Mouse (Mus musculus): ENCODE measurements around the gene Arhgef19. TPM values are rescaled to one million over a fixed set of nuclear protein-coding genes. Genes with fewer than 3 reads are reported as not detected.

Gene Arhgef19
- polyA plus RNA-seq, 1 experiment from 2014 or later: 3.2 TPM

DNA sequence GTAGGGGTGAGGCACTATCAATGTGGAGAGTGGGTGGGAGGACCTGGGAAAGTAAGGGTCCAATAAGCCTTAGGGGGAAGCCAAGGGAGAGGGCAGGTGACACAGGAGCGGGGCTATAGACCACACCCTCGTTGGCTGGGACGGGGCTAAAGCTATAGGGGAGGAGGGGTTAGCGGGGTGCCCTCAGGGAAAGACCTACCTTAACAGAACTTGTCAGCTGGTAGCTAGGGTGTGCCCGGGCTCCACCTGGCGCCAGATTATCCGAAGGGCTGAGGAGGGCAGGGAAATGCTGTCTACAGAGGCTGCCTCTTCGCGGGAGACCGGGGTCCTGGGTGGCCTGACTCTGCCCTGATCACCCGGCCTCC, 9.3 kb downstream of the Arhgef19 start:
- 8% methylated on average over 11 of the region's 11 CpGs for WGBS
- H3K27me3 ChIP-seq: peaks cover 67% of the 10 kb centered on the region
- ATAC-seq (replicated peaks; ENCODE audit: insufficient number of reproducible peaks, insufficient read depth, low FRiP score, low read depth): peak; percentile 7; the same call in 1 of the 2 replicates

DNA sequence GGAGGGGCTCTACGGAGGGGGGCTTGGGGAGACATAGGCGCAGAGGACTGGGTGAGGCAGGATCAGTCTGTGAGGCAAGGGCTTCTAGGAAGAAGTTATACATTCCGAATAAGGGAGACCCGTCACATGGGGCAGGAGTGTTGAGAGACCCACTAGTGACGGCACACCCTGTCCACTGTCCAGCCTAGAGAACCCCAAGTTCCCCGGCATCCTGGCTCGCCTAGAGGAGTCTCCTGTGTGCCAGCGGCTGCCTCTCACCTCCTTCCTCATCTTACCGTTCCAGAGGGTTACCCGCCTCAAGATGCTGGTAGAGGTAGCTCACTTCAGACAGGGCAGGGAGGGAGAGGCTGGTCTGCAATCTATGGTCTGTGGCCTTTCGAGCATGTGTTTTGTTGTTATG, 10.1 kb downstream of the Arhgef19 start:
- H3K4me1 ChIP-seq (replicated peaks): peaks cover 51% of the 10 kb centered on the region
- H3K27ac ChIP-seq: no peak overlapping the region
- WGBS: 75% methylated on average over 11 of the region's 11 CpGs
- peaks cover 59% of the 10 kb centered on the region for H3K27me3 ChIP-seq
- H3K4me2 ChIP-seq: no peak overlapping the region
- H3K4me3 ChIP-seq: no peak overlapping the region
- no peaks in the 10 kb centered on the region for H3K9me3 ChIP-seq (replicated peaks)
- no peak for ATAC-seq (replicated peaks; ENCODE audit: insufficient number of reproducible peaks, insufficient read depth, low FRiP score, low read depth)
- no peak overlapping the region for H3K9ac ChIP-seq
- no peaks in the 10 kb centered on the region for H3K36me3 ChIP-seq

More for the DNA sequence above, 9.3 kb downstream of the Arhgef19 start:
- Histone ChIP-seq H3K36me3 (no peaks in the 10 kb centered on the region), H3K9me3 (replicated peaks) (no peaks in the 10 kb centered on the region), H3K4me3 (peak overlapping the region; percentile 55), H3K4me2 (peak overlapping the region; percentile 89), H3K4me1 (replicated peaks) (peaks cover 47% of the 10 kb centered on the region), H3K9ac (no peak overlapping the region), H3K27ac (no peak overlapping the region)

DNA sequence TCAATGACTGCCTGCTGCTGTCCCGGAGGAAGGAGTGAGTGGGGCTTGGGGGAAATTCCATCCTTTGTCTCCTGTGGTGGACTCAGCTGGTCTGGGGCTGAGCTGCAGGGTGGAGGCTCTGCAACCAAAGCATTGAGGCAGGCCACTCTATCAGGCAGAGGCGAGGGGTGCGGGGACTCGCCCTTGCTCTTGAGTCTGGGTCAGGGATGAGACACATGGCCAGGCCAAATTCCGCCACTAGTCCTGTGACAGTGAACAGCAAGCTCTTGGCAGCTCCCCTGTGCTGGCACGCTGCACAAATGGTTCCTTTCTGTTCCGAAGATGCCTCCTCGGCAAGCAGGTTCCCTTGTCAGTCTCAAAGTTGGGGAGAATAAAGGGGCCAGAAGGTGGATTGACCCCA, 11.8 kb downstream of the Arhgef19 start:
- Histone ChIP-seq H3K36me3 (no peaks in the 10 kb centered on the region), H3K27ac (no peak overlapping the region), H3K4me1 (replicated peaks) (peaks cover 36% of the 10 kb centered on the region), H3K27me3 (peaks cover 51% of the 10 kb centered on the region), H3K4me3 (no peak overlapping the region), H3K9me3 (replicated peaks) (no peaks in the 10 kb centered on the region), H3K4me2 (no peak overlapping the region), H3K9ac (no peak overlapping the region)
- WGBS: 62% methylated on average over 8 of the region's 8 CpGs
- no peak for ATAC-seq (replicated peaks; ENCODE audit: insufficient number of reproducible peaks, insufficient read depth, low FRiP score, low read depth)

DNA sequence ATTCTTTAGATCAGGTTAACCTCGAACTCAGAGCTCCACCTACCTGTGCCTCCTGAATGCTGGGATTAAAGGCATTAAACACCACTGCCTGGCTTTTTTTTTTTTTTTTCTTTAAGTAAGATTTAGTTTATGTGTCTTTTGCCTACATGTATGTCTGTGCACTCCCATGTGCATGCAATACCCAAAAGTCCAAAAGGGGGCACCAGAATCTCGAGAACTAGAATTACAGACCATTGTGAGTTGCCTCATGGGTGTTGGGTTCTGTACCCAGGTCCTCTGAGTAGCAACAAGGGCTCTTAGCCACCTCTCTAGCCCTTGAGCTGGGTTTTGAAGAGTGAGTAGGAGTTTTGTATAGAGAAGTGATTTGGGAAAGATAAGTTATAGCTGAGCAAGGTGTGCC, 13.3 kb downstream of the Arhgef19 start:
- Histone ChIP-seq H3K9me3 (replicated peaks) (no peaks in the 10 kb centered on the region), H3K4me2 (no peak overlapping the region), H3K9ac (no peak overlapping the region), H3K27ac (no peak overlapping the region), H3K36me3 (no peaks in the 10 kb centered on the region), H3K4me1 (replicated peaks) (peaks cover 21% of the 10 kb centered on the region), H3K27me3 (peaks cover 40% of the 10 kb centered on the region), H3K4me3 (no peak overlapping the region)
- no peak for ATAC-seq (replicated peaks; ENCODE audit: insufficient number of reproducible peaks, insufficient read depth, low FRiP score, low read depth)
- whole genome bisulfite sequencing: 68% methylated on average over 2 of the region's 2 CpGs

DNA sequence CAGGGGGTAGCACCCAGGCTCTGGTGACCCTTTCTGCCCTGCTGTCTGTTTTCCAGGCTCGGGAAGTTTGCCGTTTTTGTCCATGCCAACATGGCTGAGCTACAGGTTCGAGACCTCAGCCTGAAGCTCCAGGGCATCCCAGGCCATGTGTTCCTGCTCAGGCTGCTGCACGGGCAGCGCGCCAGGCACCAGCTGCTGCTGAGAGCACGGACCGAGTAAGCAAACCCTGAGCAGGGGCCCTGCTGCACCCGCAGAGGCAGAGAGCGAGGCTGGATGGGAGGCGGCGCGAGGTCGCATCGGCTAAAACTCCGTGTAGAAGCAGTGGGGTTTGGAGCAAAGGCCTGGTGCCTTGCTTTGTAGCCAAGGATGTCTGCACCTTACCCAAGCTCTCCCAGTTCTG, 14.9 kb downstream of the Arhgef19 start:
- Histone ChIP-seq H3K4me3 (no peak overlapping the region), H3K27ac (no peak overlapping the region), H3K9ac (no peak overlapping the region), H3K9me3 (replicated peaks) (no peaks in the 10 kb centered on the region), H3K4me1 (replicated peaks) (0 out of 2 replicates have a peak, but pooled peaks cover 9% of the 10 kb centered on the region), H3K27me3 (peaks cover 24% of the 10 kb centered on the region), H3K36me3 (no peaks in the 10 kb centered on the region), H3K4me2 (no peak overlapping the region)
- no peak for ATAC-seq (replicated peaks; ENCODE audit: insufficient number of reproducible peaks, insufficient read depth, low FRiP score, low read depth)
- WGBS: 68% methylated on average over 16 of the region's 16 CpGs

DNA sequence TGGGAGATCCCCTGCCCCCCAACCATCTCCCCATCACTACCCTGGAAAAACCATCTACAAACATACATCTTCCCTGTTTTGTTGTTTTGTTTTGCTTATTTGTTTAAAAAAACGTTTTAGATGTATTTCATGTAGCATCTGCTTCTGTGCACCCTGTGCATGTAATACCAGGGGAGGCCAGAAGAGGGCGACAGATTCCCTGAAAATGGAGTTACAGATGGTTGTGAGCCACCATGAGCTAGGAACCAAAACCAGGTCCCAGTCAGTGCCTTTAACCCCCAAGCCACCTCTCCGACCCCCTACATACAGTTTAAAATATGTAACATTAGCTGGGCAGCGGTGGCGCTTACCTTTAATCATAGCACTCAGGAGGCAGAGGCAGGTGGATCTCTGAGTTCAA, 18.1 kb downstream of the Arhgef19 start:
- ATAC-seq (replicated peaks; ENCODE audit: insufficient number of reproducible peaks, insufficient read depth, low FRiP score, low read depth): no peak
- peaks cover 13% of the 10 kb centered on the region for H3K4me1 ChIP-seq (replicated peaks)
- H3K9ac ChIP-seq: no peak overlapping the region
- no peaks in the 10 kb centered on the region for H3K9me3 ChIP-seq (replicated peaks)
- no peaks in the 10 kb centered on the region for H3K36me3 ChIP-seq
- H3K27ac ChIP-seq: no peak overlapping the region
- H3K27me3 ChIP-seq: peaks cover 4% of the 10 kb centered on the region; the same call in 1 of the 2 replicates
- WGBS: 68% methylated on average over 5 of the region's 5 CpGs
- no peak overlapping the region for H3K4me2 ChIP-seq
- no peak overlapping the region for H3K4me3 ChIP-seq

DNA sequence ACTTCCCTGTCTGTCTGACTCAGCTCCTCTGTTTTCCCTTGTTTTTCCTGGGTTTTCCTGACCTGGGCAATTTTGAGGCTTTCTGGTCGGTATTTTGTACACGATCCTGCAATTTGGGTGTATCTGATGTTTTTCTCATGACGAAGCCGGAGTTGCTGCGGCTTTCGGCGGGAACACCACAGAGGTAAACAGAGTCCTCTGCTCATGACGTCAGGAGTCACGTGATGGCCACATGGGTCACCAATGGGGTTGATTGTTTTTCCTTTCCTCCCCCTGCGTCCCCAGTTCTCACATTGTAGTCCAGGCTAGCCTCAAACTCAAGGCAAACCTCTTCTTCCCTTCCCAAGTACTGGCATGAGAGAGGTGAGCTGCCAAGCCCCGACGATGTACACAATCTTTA, 20.1 kb downstream of the Arhgef19 start:
- WGBS: 78% methylated on average over 12 of the region's 12 CpGs
- Histone ChIP-seq H3K4me1 (replicated peaks) (peaks cover 8% of the 10 kb centered on the region), H3K9ac (no peak overlapping the region), H3K27me3 (peaks cover 4% of the 10 kb centered on the region; the same call in 1 of the 2 replicates), H3K4me3 (no peak overlapping the region), H3K9me3 (replicated peaks) (no peaks in the 10 kb centered on the region), H3K36me3 (no peaks in the 10 kb centered on the region), H3K27ac (no peak overlapping the region), H3K4me2 (peak overlapping the region; percentile 57; the same call in 1 of the 2 replicates)
- no peak for ATAC-seq (replicated peaks; ENCODE audit: insufficient number of reproducible peaks, insufficient read depth, low FRiP score, low read depth)

DNA sequence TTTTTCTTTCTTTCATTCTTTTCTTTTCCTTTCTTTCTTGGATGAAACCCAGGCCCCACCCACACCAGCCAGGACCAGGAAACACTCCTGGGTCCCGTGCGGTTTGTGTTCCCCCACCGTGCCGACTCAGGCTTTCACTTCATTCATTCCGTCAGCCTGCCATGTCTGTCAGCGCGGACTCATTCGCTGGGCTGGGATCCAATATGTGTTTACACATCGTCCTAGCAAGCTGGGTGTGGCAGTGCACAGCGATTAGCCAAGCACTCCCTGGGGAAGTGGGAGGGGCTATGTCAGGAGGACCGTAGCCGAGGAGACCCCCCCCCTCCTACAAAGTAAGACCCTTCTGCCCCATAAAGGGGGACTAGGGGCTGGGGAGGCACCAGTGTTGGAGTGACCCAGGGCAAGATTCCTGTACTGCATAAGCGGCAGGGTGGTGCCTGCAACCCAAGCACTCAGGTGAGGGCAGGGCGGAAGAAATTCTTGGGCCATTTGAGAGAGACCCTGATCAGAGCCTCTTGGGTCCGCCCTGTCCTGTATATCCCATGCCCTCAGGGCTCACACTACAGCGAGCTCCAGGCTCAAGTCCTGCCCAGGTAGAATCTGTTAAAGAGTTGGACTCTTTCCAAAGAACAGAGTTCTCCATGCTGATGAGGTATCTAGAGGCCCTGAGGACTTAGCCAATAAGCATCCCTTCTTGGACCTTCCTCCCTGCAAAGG, 20.9 kb downstream of the Arhgef19 start:
- Histone ChIP-seq H3K36me3 (no peaks in the 10 kb centered on the region), H3K27ac (no peak overlapping the region), H3K9me3 (replicated peaks) (no peaks in the 10 kb centered on the region), H3K27me3 (peaks cover 4% of the 10 kb centered on the region; the same call in 1 of the 2 replicates), H3K4me2 (peak overlapping the region; percentile 57), H3K4me1 (replicated peaks) (peaks cover 8% of the 10 kb centered on the region), H3K9ac (no peak overlapping the region), H3K4me3 (peak overlapping the region; percentile 28)
- 42% methylated on average over 16 of the region's 16 CpGs for WGBS
- ATAC-seq (replicated peaks; ENCODE audit: insufficient number of reproducible peaks, insufficient read depth, low FRiP score, low read depth): peak; percentile 28; the same call in 1 of the 2 replicates

DNA sequence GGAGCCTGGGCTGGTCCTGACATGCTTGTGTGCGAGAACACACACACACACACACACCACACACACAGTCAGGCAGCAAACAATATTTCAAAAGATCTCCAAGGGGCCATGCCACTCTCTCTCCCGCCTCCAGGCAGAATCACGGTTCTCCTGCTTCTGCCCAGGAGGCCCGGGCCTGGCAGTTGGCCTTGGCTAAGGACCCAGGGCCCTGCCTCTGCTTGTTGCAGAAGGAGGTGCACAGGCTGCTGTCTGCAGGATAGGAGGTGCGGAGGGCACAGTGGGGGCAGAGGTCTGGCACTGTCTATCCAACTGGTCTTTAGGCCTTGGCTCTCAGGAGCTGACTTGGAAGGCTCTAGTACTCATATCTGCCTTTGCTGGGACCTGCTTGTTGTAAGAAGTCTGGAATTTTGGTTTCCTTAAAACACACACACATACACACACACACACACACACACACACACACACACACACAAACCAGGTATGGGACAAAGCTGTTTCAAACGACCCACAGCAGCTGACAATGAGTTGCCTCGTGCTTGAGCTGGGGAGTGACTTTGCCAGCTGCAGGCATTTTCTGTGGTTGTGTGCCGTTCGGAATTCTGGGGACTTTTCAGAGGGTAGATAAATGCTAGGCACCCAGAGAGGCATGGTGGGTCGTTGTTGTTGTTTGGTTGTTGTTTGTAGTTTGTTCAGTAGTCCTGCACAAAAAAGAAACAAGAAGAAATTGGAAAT, 23.8 kb downstream of the Arhgef19 start:
- Histone ChIP-seq H3K9ac (no peak overlapping the region), H3K4me2 (no peak overlapping the region), H3K27me3 (no peaks in the 10 kb centered on the region), H3K36me3 (no peaks in the 10 kb centered on the region), H3K4me3 (no peak overlapping the region), H3K9me3 (replicated peaks) (no peaks in the 10 kb centered on the region), H3K27ac (no peak overlapping the region), H3K4me1 (replicated peaks) (peaks cover 10% of the 10 kb centered on the region)
- 67% methylated on average over 10 of the region's 10 CpGs for WGBS
- no peak for ATAC-seq (replicated peaks; ENCODE audit: insufficient number of reproducible peaks, insufficient read depth, low FRiP score, low read depth)

DNA sequence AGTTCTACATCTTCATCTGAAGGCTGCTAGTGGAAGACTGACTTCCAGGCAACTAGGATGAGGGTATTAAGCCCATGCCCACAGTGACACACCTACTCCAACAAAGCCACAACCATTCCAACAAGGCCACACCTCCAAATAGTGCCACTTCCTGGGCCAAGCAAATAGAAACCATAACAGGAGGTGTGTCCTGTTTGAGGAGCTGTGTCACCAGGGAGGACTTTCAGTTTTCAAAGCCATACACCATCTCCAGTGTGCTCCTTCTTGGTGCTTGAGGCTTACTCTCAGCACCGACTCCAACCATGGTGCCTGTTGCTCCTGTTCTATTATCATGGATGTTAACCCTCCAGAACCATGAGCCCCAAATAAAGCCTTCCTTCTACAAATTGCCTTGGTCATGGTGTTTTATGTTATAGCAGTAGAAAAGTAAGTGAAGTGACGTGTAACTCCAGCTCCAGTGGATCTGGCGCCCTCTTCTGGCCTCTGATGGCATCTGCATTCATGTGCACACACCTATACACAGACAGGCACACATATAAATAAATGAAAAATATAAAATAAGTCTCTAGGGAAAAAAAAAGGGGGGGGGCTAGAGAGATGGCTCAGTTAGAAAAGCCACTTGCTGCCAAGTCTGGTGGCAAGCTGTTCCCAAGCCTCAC, 26.8 kb downstream of the Arhgef19 start:
- 0 out of 2 replicates have a peak, but pooled peaks cover 2% of the 10 kb centered on the region for H3K4me1 ChIP-seq (replicated peaks)
- no peaks in the 10 kb centered on the region for H3K9me3 ChIP-seq (replicated peaks)
- no peak overlapping the region for H3K9ac ChIP-seq
- no peak overlapping the region for H3K4me3 ChIP-seq
- WGBS: 84% methylated on average over 3 of the region's 3 CpGs
- no peak for ATAC-seq (replicated peaks; ENCODE audit: insufficient number of reproducible peaks, insufficient read depth, low FRiP score, low read depth)
- H3K27me3 ChIP-seq: no peaks in the 10 kb centered on the region
- no peak overlapping the region for H3K4me2 ChIP-seq
- H3K36me3 ChIP-seq: no peaks in the 10 kb centered on the region
- no peak overlapping the region for H3K27ac ChIP-seq

DNA sequence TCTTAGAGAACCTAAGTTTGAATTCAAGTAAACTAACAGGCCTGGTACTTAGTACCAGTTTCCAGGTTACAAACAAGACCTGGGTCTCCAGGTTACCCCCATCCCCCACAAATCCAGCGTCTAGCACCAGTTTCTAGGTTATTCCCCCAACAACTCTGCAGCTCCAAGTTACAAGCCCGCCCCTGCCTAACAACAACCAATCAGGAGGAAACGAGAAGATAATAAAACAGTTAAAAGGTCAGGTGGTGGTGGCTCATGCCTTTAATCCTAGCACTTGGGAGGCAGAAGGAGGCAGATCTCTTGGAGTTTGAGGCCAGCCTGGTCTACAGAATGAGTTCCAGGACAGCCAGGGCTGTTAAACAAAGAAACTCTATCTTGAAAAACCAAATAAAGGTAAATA, 28.0 kb downstream of the Arhgef19 start:
- no peaks in the 10 kb centered on the region for H3K36me3 ChIP-seq
- no peaks in the 10 kb centered on the region for H3K9me3 ChIP-seq (replicated peaks)
- H3K4me1 ChIP-seq (replicated peaks): 0 out of 2 replicates have a peak, but pooled peaks cover 6% of the 10 kb centered on the region
- no peaks in the 10 kb centered on the region for H3K27me3 ChIP-seq
- 75% methylated on average over 3 of the region's 3 CpGs for WGBS
- no peak for ATAC-seq (replicated peaks; ENCODE audit: insufficient number of reproducible peaks, insufficient read depth, low FRiP score, low read depth)
- no peak overlapping the region for H3K4me3 ChIP-seq
- no peak overlapping the region for H3K4me2 ChIP-seq
- no peak overlapping the region for H3K9ac ChIP-seq
- H3K27ac ChIP-seq: no peak overlapping the region

Data from heart, embryonic 15.5 days (tissue).